Mouse (Mus musculus) CD4-positive, CD25-positive, alpha-beta regulatory T cell, adult 4 months (primary cell): ENCODE measurements around the gene Ell. TPM values are rescaled to one million over a fixed set of nuclear protein-coding genes. Genes with fewer than 3 reads are reported as not detected.
"Not testable (repeated sequence)": the region's sequence is repeated elsewhere in the genome, so short reads cannot be mapped to it uniquely, and the experiment has no call there.

Experiments
- ATAC-seq: one replicate; pipeline ENCODE4 v1.8.0; 2017
- polyA plus RNA-seq, 2 experiments: library from polyadenylated mRNA; unstranded; fragments of 100-300 nt; shearing (Covaris generic); gene quantifications; one replicate each; pipeline ENCODE4 v1.2.1; 2017

Ell gene
- polyA plus RNA-seq, 2 experiments from 2014 or later = 41.4 to 50.4 TPM

DNA sequence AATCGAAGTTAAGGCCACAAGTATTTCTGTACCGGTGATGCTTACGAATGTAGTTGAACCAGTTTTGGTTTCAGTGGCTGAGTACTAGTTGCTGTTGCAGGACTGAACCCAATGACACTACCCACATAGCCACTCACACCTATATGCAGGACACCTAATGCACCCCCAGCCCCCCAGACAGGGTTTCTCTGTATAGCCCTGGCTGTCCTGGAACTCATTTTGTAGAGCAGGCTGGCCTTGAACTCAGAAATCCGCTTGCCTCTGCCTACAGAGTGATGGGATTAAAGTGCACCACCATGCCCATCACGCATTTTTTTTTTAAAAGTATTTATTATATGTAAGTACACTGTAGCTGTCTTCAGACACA, 32.2 kb upstream of the Ell start:
- ATAC-seq = no peak

DNA sequence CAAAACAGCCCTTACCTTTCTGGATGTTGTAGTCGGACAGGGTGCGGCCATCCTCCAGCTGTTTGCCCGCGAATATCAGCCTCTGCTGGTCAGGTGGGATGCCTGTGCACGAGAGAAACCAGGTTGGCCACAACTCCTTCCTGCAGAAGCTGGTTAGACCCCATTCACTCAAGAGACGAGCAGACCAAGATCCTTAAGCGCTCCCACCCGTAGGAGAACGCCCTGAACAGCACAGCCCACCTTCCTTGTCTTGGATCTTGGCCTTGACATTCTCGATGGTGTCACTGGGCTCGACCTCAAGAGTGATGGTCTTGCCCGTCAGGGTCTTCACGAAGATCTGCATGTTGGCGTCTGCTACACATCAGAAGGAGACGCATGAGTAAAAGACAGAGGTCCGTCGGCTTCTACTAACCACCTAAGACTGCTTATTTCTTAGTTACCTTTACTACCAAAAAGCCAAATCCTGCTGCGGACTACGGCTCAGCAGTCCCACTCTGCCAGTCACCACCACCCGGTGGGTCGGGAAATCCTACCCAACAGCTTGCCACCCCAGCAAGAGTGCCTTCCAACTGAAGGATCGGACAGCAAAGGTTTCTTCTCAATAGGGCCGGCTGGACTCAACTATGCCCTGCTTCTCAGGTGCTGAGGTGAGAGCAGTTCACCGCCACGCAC, 29.8 kb upstream of the Ell start:
- ATAC-seq = no peak

DNA sequence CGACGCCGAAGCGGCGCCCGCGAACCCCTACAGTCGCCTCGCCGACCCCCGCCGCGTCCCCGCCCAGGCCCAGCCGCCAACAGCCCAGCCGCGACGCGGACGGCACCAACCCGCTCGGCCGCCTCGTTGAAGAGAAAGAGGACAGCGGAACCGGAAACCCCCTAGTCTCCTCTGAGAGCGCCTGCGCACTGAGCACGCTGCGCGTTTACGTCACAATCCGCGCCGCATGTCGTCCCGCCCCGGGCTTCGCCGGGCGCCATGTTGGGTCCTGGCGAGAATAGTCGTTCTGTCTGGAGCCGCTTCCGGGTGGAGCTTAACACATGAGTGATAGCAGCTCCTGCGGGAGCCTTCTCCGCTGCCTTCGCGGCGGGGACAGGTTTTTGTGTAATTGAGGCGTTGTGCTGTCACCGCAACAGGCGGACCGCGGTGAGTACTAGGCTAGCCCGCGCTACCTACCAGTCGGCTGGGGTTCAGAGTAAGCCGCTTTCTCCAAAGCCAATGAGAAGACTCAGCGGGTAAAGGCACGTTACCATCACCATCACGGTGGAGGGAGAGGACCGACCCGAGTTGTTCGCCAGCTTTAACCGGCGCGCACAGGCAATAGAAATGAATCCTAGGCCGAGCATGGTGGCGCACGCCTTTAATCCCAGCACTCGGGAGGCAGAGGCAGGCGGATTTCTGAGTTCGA, 28.9 kb upstream of the Ell start, which contains the start of gene Uba52:
Gene Uba52 (minus strand): TSS at position 574 of the 688 bp plus-strand sequence.
- peak; percentile 87 for ATAC-seq

DNA sequence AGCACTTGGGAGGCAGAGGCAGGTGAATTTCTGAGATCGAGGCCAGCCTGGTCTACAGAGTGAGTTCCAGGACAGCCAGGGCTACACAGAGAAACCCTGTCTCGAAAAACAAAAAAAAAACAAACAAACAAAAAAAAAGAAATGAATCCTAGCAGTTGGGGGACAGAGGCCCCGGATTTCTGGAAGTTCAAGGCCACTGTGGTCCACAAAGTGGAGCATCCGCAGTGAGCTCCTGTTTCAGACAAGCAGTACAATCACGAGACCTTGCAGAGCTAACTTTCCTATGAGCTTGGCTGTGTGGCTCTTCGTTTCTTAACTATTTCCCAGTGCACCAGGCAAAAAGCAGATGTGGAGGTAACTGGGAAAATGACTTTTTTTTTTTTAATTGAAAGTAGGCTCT, 28.1 kb upstream of the Ell start:
- ATAC-seq = not testable (repeated sequence)

DNA sequence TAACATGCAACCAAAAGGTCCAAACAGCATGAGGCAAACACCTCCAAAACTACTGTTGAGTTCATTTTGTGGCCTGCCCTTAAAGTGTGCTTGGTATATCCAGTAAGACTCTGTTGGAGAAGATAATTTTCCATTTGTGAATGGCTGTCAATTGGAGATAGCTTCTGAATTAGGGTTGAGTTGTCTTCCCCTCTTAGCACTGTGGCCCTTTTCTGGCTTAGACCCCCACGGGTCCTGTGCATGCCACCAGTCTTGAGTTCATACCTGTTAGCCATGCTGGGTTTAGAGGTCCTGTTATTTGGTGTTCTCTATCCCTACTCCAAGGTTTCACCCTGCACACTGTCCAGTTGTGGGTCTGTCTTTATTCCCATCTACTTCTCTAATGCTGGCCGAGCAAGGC, 27.5 kb upstream of the Ell start:
- no peak for ATAC-seq

DNA sequence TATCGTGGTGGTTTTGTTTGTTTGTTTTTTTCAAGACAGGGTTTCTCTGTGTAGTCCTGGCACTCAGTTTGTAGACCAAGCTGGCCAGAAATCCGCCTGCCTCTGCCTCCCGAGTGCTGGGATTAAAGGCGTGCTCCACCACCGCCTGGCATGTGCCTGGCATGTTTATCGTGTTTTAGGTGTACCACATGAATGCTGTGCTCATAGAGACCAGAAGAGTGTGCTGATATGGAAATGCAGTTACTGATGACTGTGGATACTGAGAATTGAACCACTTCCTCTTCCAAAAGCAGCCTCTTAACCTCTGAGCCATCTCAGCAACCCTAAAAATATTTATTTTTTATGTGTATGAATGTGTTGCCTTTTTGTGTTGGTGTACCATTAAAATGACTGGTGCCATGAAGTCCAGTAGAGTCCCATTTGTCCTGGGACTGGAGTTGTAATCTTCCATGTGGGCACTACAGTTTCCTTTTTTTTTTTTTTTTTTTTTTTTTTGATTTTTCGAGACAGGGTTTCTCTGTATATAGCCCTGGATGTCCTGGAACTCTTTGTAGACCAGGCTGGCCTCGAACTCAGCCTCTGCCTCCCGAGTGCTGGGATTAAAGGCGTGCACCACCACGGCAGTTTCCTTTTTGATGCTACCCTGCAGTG, 26.9 kb upstream of the Ell start:
- no peak for ATAC-seq

DNA sequence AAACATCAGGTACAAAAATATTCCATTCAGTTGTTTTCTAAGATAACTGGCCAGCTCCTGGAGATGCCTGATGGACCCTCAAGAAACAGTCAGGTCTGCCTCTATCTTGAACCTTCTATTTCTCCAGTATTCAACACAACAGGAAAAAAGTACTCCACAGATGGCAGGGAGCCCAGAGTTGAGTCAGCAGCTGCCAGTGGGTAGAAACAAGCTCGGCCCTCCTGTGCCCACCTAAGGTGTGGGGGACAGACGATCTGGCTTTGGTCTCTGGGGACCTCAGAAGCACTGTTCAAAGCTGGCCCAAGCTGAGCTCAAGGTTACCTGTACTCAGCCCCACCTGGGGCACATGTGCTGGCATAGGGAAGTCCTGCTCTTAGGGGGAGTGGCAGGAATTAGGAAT, 25.8 kb upstream of the Ell start:
- ATAC-seq = no peak

DNA sequence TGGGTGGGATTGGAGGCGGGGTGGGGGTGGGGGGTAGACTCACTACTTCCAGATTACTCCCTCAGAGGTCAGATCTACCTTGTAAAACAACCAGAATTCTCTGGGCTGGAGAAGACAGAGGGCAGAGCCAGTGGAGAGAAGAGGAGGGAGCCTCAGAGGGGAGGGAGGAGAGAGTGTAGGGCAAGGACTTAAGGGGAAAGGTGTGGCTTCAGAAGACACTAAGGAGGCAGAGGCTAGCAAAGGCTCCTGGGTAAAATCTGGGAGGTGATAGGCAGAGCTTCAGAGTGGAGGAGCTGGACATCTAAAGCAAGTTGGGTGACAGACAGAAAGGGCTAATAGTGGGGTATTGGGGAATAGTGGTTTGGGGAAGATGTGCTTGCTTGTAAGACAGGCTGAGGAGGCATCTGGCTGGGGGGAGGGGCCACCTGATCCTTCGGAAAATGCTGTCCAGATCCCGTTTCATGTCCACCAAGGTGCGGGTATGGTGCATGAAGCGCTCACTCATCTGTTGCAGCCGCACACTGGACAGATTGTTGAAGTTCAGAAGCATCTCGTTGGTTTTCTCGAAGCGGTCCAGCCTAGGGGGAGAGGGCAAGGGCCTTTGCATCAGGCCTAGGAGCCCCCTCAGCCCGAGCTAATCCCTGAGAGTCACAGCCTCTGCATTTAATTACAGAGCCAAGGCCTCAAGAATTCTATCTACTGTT, 21.2 kb upstream of the Ell start:
- ATAC-seq = no peak

DNA sequence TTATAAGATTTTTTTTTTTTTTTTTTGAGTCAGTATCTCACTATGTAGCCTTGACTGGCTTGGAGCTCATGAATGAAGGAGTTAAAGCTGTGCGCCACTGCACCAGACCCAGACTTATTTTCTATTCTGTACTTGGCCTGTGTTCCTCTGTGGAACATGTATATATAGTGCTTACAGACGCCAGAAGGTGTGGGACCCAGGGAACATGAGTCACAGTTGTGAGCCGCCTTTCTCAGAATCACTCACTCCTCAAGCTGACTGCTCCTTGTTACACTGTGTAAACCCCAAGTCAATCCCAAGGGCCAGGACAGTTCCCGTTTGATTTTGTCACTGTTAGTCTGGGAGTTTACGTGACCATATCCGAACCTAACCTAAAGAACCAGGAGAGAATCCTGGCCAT, 20.2 kb upstream of the Ell start:
- no peak for ATAC-seq

DNA sequence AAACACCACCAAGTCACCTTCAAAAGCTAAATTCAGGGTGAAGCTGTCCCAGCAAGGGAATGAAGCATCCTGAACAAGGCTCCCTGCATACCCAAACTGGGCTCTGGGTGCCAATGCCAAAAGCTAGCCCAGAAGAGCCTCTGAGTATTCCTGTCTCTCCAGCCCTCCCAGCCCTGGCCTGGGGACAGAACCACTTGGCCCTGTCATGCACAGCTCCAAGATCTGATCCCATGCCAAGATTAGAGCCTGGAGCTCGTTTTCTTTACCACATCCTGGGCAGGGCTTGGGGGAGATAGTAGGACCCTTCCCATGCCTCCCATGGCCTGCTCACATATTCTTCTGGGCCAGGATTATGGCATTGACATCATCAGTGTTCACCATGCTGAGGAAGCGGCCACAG, 19.7 kb upstream of the Ell start:
- ATAC-seq = no peak

DNA sequence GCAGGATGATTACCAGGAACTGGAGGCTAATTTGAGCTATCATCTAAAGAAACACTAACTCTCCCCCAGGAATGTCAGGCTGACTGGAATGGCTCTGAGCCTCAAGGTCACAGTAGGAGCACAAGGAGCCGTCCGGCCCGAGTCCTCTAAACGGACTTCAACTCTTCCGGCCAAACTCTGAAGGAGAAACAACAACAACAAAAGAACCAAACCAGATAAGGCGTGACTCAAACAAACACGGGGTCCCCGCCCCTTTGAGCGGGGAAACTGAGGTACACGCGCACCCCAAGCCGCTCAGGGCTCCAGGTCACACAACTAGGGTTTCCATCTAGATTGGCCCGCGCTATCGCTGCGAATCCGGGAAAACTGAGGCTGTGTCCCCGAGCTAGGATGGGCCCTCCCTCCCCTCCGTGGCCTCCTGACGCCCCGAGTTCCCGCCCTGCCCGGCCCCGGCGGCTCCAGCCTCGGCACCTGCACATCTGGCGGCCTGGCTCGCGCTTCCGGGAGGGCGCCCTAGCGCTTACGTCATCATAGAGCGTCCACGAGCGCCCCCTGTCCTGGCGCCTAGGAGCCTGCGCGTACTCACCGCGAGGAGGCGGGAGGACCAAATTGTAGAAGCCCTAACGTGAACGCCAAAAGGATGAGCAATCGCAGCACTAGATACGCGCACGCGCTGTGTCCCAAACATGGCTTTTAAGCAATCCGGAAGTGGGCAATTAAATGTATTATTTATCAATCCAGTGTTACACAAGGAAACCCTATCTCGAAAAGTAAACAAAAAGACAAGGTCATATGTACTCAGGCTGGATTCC, 16.5 kb upstream of the Ell start:
- peak; percentile 88 for ATAC-seq

DNA sequence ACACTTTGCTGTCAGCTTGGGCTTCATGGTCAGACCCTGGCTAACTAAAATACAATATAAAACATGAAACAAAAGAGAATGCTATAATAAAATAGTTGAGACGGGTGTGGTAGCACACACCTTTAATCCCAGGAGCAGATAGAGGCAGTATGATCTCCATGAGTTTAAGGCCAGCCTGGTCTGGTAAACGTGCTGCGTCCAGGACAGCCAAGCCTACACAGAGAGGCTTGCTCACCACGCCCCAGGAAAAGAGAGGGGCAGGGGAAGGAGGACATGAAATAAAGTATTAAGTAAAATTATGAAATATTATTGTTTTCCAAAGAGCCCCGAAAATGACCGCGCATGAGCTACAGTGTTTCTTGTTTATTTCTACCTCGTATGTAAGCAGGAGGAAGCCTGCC, 12.1 kb upstream of the Ell start:
- ATAC-seq = no peak

DNA sequence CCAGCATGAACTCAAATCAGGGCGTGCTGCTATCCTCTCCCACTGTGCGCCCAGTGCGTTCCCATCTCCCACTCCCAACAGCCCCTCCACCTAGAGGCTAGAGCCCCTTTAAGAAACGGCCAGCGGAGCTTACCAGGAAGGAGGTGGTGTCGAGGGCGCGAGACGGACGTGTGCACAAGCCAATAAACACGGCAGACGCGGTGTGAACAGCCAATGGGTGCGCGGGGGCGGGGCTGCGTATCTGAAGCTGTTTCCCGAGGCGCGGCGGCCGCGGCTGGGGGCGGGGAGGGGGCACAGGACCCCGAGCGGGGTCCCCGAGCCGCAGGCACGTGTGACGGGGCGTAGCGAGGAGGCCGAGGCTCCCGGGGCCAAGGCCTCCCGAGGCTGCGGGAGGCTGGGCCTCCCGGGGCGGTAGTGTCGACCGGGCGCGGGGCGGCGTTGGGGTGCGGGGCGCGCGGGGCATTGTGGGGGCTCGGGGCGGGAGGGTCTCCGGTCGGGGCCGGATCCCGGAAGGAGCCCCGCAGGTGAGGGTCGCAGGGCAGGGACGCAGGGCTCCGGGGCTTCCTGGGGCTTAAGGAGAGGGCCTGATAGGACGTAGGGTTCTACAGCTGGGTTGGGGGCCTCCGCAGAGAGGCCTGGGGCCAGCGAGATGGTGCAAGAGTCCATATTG, 11.6 kb upstream of the Ell start, which contains the start of the genes Fkbp8 and Kxd1:
Gene Fkbp8 (plus strand): TSS at position 213 of the 670 bp plus-strand sequence.
Gene Kxd1 (minus strand): TSS at position 445 of the 670 bp plus-strand sequence.
- peak; percentile 89 for ATAC-seq

DNA sequence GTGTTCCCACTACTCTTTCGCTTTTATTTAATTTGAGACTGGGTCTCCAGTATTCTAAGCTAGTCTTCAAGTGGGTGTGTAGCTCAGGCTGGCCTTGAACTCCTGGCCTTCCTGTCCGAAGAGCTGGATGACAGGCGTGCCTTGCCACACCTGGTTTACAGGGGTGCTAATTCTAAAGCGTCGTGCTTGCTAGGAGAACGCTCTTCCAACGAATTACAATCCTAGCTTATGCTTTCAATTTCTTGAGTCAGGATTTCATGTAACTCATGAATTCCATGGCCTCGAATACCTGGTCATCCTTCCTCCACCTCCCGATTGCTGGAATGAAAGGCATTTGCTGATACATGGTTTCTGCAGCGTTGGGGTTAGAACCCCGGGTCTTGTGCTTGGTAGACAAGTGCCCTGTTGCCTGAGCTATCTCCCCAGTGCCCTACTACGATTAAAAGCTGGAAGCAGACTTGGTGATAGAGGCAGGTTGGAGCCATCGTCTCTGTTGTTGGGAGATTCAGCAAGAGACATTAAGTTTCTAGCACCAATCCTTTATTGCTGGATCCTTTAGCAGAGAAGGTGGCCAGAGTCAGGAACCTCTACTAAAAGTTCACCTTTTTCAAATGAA, 11.0 kb upstream of the Ell start:
- ATAC-seq = no peak

DNA sequence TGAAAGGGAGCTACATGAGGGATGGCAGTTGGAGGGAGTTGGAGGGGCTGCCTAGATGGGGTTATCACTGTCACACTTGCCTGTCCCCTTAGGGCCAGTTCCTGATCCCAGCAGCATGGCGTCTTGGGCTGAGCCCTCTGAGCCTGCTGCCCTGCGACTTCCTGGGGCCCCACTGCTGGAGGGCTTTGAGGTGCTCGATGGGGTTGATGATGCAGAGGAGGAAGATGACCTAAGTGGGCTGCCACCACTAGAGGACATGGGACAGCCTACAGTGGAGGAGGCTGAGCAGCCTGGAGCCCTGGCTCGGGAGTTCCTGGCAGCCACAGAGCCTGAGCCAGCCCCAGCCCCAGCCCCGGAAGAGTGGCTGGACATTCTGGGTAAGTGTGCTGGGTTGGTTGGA, 10.0 kb upstream of the Ell start:
- no peak for ATAC-seq

DNA sequence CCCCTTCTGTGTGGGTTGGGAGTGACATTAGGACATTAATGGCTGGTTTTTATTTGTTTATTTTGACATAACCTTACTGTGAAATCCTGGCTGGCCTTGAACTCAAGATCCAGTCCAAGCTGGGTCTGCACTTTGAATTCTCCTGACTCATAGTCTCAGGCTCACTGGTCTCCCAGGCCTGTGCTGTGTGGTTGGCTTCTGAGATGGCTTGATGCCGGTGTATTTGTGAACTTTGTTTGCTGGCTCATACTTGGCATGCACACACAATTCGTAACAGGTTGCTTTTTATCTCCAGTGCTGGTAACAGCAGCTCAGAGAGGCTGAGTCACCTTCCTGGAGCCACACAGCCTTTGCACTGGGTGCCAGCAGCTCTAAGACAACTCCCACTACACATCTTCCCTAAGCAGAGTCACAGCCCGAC, 9.5 kb upstream of the Ell start:
- no peak for ATAC-seq

DNA sequence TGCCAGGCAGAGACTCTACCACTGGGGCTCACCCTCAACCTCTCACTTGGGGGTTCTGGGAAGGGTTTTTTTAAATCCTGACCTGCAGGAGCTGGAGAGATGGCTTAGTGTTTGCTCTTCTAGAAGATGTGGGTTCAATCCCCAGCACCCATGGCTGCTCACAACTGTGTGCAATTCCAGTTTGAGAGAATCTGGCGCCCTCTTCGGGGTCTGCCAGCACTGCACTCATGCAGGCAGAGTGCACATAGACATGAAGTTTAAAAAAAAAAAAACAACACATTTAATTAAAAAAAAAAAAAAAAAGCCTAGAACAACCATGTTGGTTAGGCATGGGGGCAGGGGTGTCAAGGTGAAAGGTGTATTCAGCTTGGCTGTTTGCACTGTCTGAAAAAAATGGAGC, 8.9 kb upstream of the Ell start:
- ATAC-seq = no peak

DNA sequence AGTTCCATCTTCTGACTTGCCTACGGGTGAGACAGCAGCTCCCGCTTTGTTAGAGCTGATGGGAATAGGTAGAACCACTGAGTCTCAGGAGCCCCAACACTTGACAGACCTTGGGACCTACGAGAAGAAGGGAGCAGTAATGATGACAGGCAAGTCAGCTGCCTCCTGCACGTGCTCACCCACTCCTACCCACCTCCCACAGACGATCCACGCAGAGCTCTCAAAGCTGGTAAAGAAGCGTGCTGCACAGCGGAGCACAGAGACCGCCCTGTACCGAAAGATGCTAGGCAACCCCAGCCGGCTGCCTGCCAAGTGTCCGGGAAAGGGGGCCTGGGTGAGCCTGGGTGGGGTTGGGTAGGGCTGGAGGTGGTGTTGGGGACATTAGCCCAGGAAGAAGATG, 5.0 kb upstream of the Ell start:
- no peak for ATAC-seq

DNA sequence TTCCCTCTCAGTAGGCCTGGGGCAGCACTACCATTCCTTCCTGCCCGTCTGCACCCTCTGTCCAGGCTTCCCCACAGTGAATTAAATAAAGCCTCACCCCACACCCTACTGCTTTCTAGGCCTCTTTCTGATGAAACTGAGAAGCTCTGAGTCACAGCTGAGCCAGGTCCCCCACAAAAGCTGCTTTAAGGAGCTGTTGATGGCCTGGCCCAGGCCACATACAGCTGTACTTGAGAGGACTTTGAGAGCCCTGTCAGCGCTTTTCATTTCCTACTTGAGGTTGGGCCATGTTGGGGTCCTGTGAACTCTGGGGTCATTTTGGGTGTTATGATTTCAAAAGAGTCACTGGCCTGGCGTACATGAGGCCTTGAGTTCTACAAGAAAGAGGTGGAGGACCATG, 4.0 kb upstream of the Ell start:
- ATAC-seq = no peak

DNA sequence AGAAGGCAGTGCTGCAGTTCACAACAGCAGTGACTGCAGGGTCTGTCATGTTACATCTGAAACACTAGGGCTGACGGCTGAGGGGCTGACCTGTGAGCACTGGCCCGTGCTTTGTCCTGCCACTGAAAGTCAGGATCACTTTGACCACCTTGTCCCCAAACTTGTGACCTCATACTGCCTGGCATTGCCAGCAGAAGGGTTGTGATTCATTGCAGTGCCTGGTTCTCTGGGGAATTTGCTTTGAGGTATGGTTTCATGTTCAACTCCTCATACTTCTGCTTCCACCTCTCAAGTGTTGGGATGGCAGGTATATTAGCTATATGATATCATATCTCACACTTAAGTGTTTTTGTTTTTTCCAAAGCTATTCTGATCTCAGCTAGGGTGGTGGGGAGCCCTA, 3.6 kb upstream of the Ell start:
- no peak for ATAC-seq

DNA sequence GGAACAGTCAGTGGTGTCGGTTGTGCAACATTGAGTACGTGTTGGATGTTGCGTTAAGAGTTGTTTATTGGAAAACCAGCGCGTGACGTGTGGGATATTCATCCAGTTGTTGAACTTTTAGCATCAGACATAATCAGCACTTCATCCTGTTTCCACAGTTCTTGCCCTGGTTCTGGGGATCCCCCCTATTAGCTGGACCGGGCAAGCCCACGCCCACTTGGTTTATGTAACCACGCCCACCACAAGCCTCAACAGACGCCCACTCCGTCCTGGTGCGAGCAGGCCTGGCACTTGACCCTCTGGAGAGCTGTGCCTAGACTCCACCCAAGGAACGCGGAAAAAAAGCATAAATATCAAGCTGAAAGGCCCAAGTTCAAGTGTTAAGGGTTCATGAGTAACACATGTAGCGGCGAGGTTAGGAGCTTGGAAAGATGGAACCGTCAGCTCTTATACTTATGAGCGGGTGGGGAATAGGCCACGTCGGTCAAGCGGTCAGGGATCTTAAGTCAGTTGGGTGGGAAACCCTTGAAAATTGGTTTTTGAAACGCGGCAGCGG, 1.2 kb upstream of the Ell start:
- ATAC-seq = no peak
